Comparison of ENCODE assay signal across 9 mouse cellular contexts in the genomic region with DNA sequence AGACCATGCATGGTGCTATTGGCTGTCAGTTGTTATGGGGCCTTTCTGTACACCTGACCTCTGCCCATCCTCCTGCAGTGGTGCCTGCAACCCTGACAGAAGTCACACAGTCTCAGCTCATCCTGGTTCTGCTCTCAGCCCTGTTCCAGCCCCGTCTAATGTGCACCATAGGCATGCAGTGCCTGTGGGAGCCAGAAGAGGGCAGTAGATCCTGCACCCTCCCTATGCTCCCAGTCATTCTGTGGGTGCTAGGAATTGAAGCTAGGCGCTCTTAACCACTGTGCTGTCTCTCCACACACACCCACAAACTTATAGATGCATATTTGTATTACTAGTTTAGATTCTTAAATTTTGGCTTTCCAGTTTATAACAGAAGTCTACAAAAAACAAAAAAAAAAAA. TPM values are rescaled to one million over a fixed set of nuclear protein-coding genes. Genes with fewer than 3 reads are reported as not detected.
DNase-seq lines count a peak whose midpoint lies in the region; ATAC-seq and TF ChIP-seq lines count a peak whose summit lies in the region.
"Had no signal": no experiment of that assay in that cellular context is flagged by ENCODE, and none has a peak within 500 bp of the region (broad histone marks: within the 10 kb centered on the region; RNA-seq: fewer than 3 reads in every experiment).

No protein-coding gene starts in this region.

- H3K27me3 ChIP-seq in midbrain, embryonic 11.5 days (ENCODE audit: control insufficient read depth, insufficient read depth, low read length), result no peaks in the 10 kb centered on the region
- no peaks in the 10 kb centered on the region for H3K27me3 ChIP-seq in midbrain, embryonic 15.5 days (replicated peaks)
- H3K27me3 ChIP-seq in midbrain, embryonic 13.5 days, result no peaks in the 10 kb centered on the region
- H3K27me3 ChIP-seq: neural tube, embryonic 12.5 days had no signal

- TF ChIP-seq CTCF in lung, adult 2 months (IDR thresholded peaks at IDR 0.05; ENCODE audit: insufficient read depth, low read length), result peak; percentile 81

- no peaks in the 10 kb centered on the region for H3K36me3 ChIP-seq in midbrain, embryonic 11.5 days (ENCODE audit: control insufficient read depth, insufficient read depth, low read length)
- H3K36me3 ChIP-seq in midbrain, embryonic 15.5 days (replicated peaks), result peaks cover 8% of the 10 kb centered on the region; the same call in 1 of the 2 replicates
- H3K36me3 ChIP-seq in midbrain, embryonic 13.5 days, result peaks cover 53% of the 10 kb centered on the region

- 68% methylated on average over 2 of the region's 2 CpGs for WGBS in midbrain, embryonic 11.5 days
- 60% methylated on average over 2 of the region's 2 CpGs for WGBS in midbrain, embryonic 15.5 days
- WGBS in lung, adult 2 months, result 67% methylated on average over 2 of the region's 2 CpGs
- 69% methylated on average over 2 of the region's 2 CpGs for WGBS in midbrain, embryonic 13.5 days

- no peaks in the 10 kb centered on the region for H3K9me3 ChIP-seq in midbrain, embryonic 11.5 days (ENCODE audit: control insufficient read depth, low read length)
- no peaks in the 10 kb centered on the region for H3K9me3 ChIP-seq in midbrain, embryonic 15.5 days
- H3K9me3 ChIP-seq in midbrain, embryonic 13.5 days, result no peaks in the 10 kb centered on the region
- H3K9me3 ChIP-seq: neural tube, embryonic 12.5 days had no signal

- peak; percentile 86 for DNase-seq in midbrain, embryonic 11.5 days (ENCODE audit: low spot score, missing footprints)
- peak; percentile 45 for DNase-seq in WW6 (ENCODE audit: low read depth, low spot score)
- DNase-seq in heart, adult 18-20 months, result peak; percentile 33 to 44
- DNase-seq in lung, adult 2 months, result no peak
- DNase-seq in thymus, postnatal 36 days, result peak; percentile 44 to 46
- no peak for DNase-seq in urinary bladder, postnatal 14 days (ENCODE audit: low spot score)

- H3K9ac ChIP-seq in midbrain, embryonic 11.5 days (ENCODE audit: low read length), result no peak overlapping the region
- no peak overlapping the region for H3K9ac ChIP-seq in midbrain, embryonic 15.5 days
- no peak overlapping the region for H3K9ac ChIP-seq in midbrain, embryonic 13.5 days (replicated peaks)
- H3K9ac ChIP-seq: neural tube, embryonic 12.5 days had no signal

- no peak for TF ChIP-seq POLR2A in lung, adult 2 months (IDR thresholded peaks at IDR 0.05; ENCODE audit: borderline replicate concordance, extremely low read depth, low read depth, low read length)

- no peak overlapping the region for H3K27ac ChIP-seq in midbrain, embryonic 11.5 days (ENCODE audit: low read depth, low read length)
- H3K27ac ChIP-seq in midbrain, embryonic 15.5 days, result no peak overlapping the region
- H3K27ac ChIP-seq in midbrain, embryonic 13.5 days, result no peak overlapping the region
- H3K27ac ChIP-seq: neural tube, embryonic 12.5 days had no signal

- ATAC-seq in midbrain, embryonic 11.5 days (ENCODE audit: low FRiP score), result no peak
- no peak for ATAC-seq in midbrain, embryonic 15.5 days (replicated peaks)
- no peak for ATAC-seq in midbrain, embryonic 13.5 days

- H3K4me1 ChIP-seq in midbrain, embryonic 11.5 days (ENCODE audit: control insufficient read depth, insufficient read depth, low read length), result no peaks in the 10 kb centered on the region
- H3K4me1 ChIP-seq in midbrain, embryonic 15.5 days, result no peaks in the 10 kb centered on the region
- peaks cover 15% of the 10 kb centered on the region for H3K4me1 ChIP-seq in lung, adult 2 months (ENCODE audit: control insufficient read depth, insufficient read depth, low read length)
- no peaks in the 10 kb centered on the region for H3K4me1 ChIP-seq in midbrain, embryonic 13.5 days (replicated peaks)
- H3K4me1 ChIP-seq: neural tube, embryonic 12.5 days had no signal

- no peak overlapping the region for H3K4me3 ChIP-seq in midbrain, embryonic 11.5 days (ENCODE audit: low read depth, low read length)
- H3K4me3 ChIP-seq in midbrain, embryonic 15.5 days, result no peak overlapping the region
- no peak overlapping the region for H3K4me3 ChIP-seq in lung, adult 2 months (replicated peaks; ENCODE audit: extremely low read depth, low read depth, low read length)
- H3K4me3 ChIP-seq in midbrain, embryonic 13.5 days (replicated peaks), result no peak overlapping the region
- H3K4me3 ChIP-seq: neural tube, embryonic 12.5 days had no signal

- no peak overlapping the region for H3K4me2 ChIP-seq in midbrain, embryonic 11.5 days
- no peak overlapping the region for H3K4me2 ChIP-seq in midbrain, embryonic 15.5 days
- H3K4me2 ChIP-seq in midbrain, embryonic 13.5 days (replicated peaks), result no peak overlapping the region
- H3K4me2 ChIP-seq: neural tube, embryonic 12.5 days had no signal

RNA-seq across cellular contexts. Expression of a gene that starts 42.6 kb away (rescaled TPM):
- polyA plus RNA-seq in midbrain, embryonic 11.5 days (2014; fragmentation: Nextera tagmentation; extraction: Ambion mirVana), result 14.6 and 14.9 TPM in 2 replicates
- polyA plus RNA-seq in midbrain, embryonic 15.5 days (2015; fragmentation: Nextera tagmentation; extraction: Ambion mirVana), result 12.7 and 15.2 TPM in 2 replicates
- 1 to 10 TPM in 1 of 2 experiments, under 1 TPM in 1; 0.89 to 1.2 TPM for total RNA-seq in heart, adult 18-20 months (2021)
- 5.0 and 6.4 TPM in 2 replicates for polyA plus RNA-seq in lung, adult 2 months (2012; rRNA removed)
- 13.4 and 13.8 TPM in 2 replicates for polyA plus RNA-seq in midbrain, embryonic 13.5 days (2015; fragmentation: Nextera tagmentation; extraction: Ambion mirVana)

RNA-seq across cellular contexts. Expression of a gene that starts 49.5 kb away (rescaled TPM):
- polyA plus RNA-seq in midbrain, embryonic 11.5 days (2014; fragmentation: Nextera tagmentation; extraction: Ambion mirVana), result 18.7 and 20.6 TPM in 2 replicates
- 51.9 and 53.0 TPM in 2 replicates for polyA plus RNA-seq in midbrain, embryonic 15.5 days (2015; fragmentation: Nextera tagmentation; extraction: Ambion mirVana)
- 10 to 100 TPM; 12.0 to 13.8 TPM for total RNA-seq in heart, adult 18-20 months (2021)
- 103 and 122 TPM in 2 replicates for polyA plus RNA-seq in lung, adult 2 months (2012; rRNA removed)
- polyA plus RNA-seq in midbrain, embryonic 13.5 days (2015; fragmentation: Nextera tagmentation; extraction: Ambion mirVana), result 42.3 and 46.7 TPM in 2 replicates

Comparison
In these comparisons a context has a peak if more than half of its experiments do, and no peak if none do; other contexts are left out.
1. DNase-seq: peak in midbrain, embryonic 11.5 days (single experiment), WW6 (single experiment), heart, adult 18-20 months (2 of 2) and thymus, postnatal 36 days (2 of 2); none in lung, adult 2 months (single experiment) and urinary bladder, postnatal 14 days (single experiment).